Mouse (Mus musculus) stomach, postnatal 0 days (tissue): ENCODE measurements around the gene Olfr406. TPM values are rescaled to one million over a fixed set of nuclear protein-coding genes. Genes with fewer than 3 reads are reported as not detected.

Experiments used
- ATAC-seq: fragments of 200-750 bp; cut with Nextera tagmentation; 2 replicates; pipeline ENCODE4 v1.8.0; 2017; ENCODE audit not compliant: low FRiP score, low TSS enrichment
- DNase-seq: peaks from one replicate; pipeline ENCODE4 v3.0.0-alpha.2; 2016; ENCODE audit warnings: low spot score
- H3K27ac ChIP-seq: fragments of 300-500 bp; sonication (generic); replicated peaks from 2 replicates; pipeline ENCODE4 v1.5.1; 2014; ENCODE audit warnings: mild to moderate bottlenecking, control low read depth
- H3K27me3 ChIP-seq: fragments of 300-500 bp; sonication (generic); 2 replicates; pipeline ENCODE4 v1.6.1; 2014; ENCODE audit warnings: low read length; ENCODE audit not compliant: control insufficient read depth, insufficient read depth
- H3K36me3 ChIP-seq: fragments of 300-500 bp; sonication (generic); 2 replicates; pipeline ENCODE4 v1.6.1; 2014; ENCODE audit warnings: low read length, mixed read lengths; ENCODE audit not compliant: control insufficient read depth, insufficient read depth
- H3K4me1 ChIP-seq: fragments of 300-500 bp; sonication (generic); replicated peaks from 2 replicates; pipeline ENCODE4 v1.6.1; 2014; ENCODE audit warnings: antibody characterized with exemption; ENCODE audit not compliant: control insufficient read depth, insufficient read depth
- H3K4me2 ChIP-seq: fragments of 300-500 bp; sonication (generic); replicated peaks from 2 replicates; pipeline ENCODE4 v1.6.1; 2014; ENCODE audit warnings: low read depth, mild to moderate bottlenecking, control low read depth, moderate library complexity
- H3K4me3 ChIP-seq: fragments of 300-500 bp; sonication (generic); 2 replicates; pipeline ENCODE4 v1.5.1; 2014; ENCODE audit warnings: low read depth, low read length, control low read depth
- H3K9ac ChIP-seq: fragments of 300-500 bp; sonication (generic); 2 replicates; pipeline ENCODE4 v1.6.1; 2014; ENCODE audit warnings: mild to moderate bottlenecking, low read length, control low read depth, mixed read lengths
- H3K9me3 ChIP-seq: fragments of 300-500 bp; sonication (generic); 2 replicates; pipeline ENCODE4 v1.6.1; 2016; ENCODE audit warnings: low read length; ENCODE audit not compliant: control insufficient read depth
- CTCF ChIP-seq: IDR thresholded peaks from 2 replicates; pipeline ENCODE4 v1.5.1; 2016; ENCODE audit warnings: antibody characterized with exemption, low read depth, mild to moderate bottlenecking, moderate library complexity
- EP300 ChIP-seq: optimal IDR thresholded peaks from 2 replicates; pipeline ENCODE3; 2016; ENCODE audit warnings: antibody characterized with exemption
- WGBS: fragments of 180-500 bp; shearing (Covaris S2); extraction: QIAGEN DNeasy Blood & Tissue Kit; methylation state at CpG from one replicate; pipeline ENCODE4 v1.1.7; 2014; 5-methylcytosine and 5-hydroxymethylcytosine counted together
- polyA plus RNA-seq: library from polyadenylated mRNA; unstranded; fragments of >200 nt; fragmentation: Nextera tagmentation; extraction: Ambion mirVana; gene quantifications from 2 replicates; pipeline ENCODE4 v1.2.1, GENCODE M21; 2015

The Olfr406 gene
- not detected in 2 replicates for polyA plus RNA-seq

DNA sequence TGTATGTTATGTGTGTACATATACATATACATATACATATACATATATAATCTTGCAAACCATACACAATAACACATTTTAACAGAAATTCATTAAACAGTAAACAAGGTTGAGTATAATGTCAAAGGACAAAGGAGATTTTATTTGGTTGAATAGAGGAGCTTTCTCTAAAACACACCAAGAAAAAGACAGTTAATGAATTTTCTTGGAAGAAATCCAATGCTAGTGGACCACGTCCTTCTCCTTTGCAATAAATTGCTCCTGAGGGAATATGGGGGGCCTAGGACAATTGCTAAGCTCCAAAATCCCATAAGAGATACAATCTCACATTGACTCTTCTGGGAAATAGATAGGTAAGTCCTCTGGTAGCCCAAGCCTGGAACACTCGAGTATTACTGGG lies at the start of gene Olfr406:
TSS of gene Olfr406 (plus strand) at position 301 of the 400 bp plus-strand sequence.
- H3K9ac ChIP-seq = no peak within 1 kb of the TSS
- no peak within 1 kb of the TSS for H3K4me2 ChIP-seq
- TF ChIP-seq CTCF (no peak), EP300 (no peak)
- WGBS = 44% methylated on average over 2 of the region's 2 CpGs
- ATAC-seq (no peak), DNase-seq (no peak)
- H3K4me1 ChIP-seq = no peaks in the 10 kb centered on the region
- no peak within 1 kb of the TSS for H3K27ac ChIP-seq
- no peaks in the 10 kb centered on the region for H3K36me3 ChIP-seq
- no peak within 1 kb of the TSS for H3K4me3 ChIP-seq
- H3K9me3 ChIP-seq = no peaks in the 10 kb centered on the region
- no peaks in the 10 kb centered on the region for H3K27me3 ChIP-seq

DNA sequence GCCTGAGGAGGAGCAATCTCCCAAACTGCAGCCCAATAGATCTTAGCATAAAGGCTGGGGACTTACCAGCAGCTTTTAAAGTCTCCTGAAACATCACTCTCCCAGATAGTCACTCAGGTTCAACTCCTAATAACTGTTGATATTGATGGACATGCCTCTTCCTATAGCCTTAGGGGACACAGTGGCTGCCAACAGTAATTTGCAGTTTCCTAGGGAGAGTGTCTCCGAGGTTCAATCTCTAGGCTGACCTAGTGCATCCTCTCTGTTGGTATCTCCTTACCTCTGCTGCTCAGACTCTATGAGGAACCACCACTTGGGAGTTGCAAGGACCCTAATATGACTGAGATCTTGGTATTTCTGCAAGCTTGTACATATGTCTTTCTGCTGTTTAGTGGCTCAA lies 48.3 kb upstream of the Olfr406 start, which contains the start of gene Olfr43:
TSS of gene Olfr43 (minus strand) at position 101 of the 400 bp plus-strand sequence.
- Histone ChIP-seq H3K4me3 (no peak within 1 kb of the TSS), H3K4me1 (no peaks in the 10 kb centered on the region), H3K9me3 (no peaks in the 10 kb centered on the region), H3K4me2 (no peak within 1 kb of the TSS), H3K36me3 (no peaks in the 10 kb centered on the region), H3K9ac (no peak within 1 kb of the TSS), H3K27me3 (no peaks in the 10 kb centered on the region), H3K27ac (no peak within 1 kb of the TSS)
- TF ChIP-seq EP300 (no peak), CTCF (no peak)
- 67% methylated on average over 1 of the region's 1 CpGs for WGBS
- DNase-seq (no peak), ATAC-seq (no peak)

DNA sequence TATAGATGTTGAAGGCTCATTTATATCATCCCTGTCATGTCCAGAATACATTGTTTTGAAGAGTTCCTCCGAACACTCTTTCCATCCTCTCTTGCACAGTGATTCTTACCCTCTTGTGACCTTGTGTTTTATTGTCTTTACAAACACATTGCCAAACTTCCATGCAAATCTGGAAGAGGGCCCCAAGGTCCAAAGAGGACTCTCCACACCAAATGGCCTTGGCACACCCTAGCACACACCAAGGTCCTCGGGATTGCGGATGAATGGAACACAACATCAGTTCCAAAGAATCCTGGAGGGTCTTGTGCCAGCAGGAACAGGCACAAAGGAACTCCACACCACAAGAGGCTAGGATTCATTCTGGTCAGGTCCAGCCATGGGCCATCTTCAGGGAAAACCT lies 18.4 kb upstream of the Olfr406 start:
- ATAC-seq (no peak), DNase-seq (no peak)
- no peak overlapping the region for H3K4me2 ChIP-seq
- H3K9ac ChIP-seq = no peak overlapping the region
- H3K27me3 ChIP-seq = no peaks in the 10 kb centered on the region
- no peaks in the 10 kb centered on the region for H3K36me3 ChIP-seq
- WGBS = 91% methylated on average over 3 of the region's 3 CpGs
- no peaks in the 10 kb centered on the region for H3K4me1 ChIP-seq
- no peak overlapping the region for H3K4me3 ChIP-seq
- H3K27ac ChIP-seq = no peak overlapping the region
- TF ChIP-seq EP300 (no peak), CTCF (no peak)
- H3K9me3 ChIP-seq = no peaks in the 10 kb centered on the region

GRCm38 (mm10) chr11:74283436-74283835 lies 23.8 kb downstream of the Olfr406 start, which contains the start of gene Olfr59:
Gene Olfr59, plus strand, starts transcription at chr11:74283736.
- no peaks in the 10 kb centered on the region for H3K4me1 ChIP-seq
- no peak within 1 kb of the TSS for H3K9ac ChIP-seq
- DNase-seq (no peak), ATAC-seq (no peak)
- 50% methylated on average over 2 of the region's 2 CpGs for WGBS
- H3K9me3 ChIP-seq = no peaks in the 10 kb centered on the region
- no peak within 1 kb of the TSS for H3K4me3 ChIP-seq
- H3K4me2 ChIP-seq = no peak within 1 kb of the TSS
- no peaks in the 10 kb centered on the region for H3K36me3 ChIP-seq
- H3K27me3 ChIP-seq = no peaks in the 10 kb centered on the region
- H3K27ac ChIP-seq = no peak within 1 kb of the TSS
- TF ChIP-seq CTCF = no peak
- no peak for TF ChIP-seq EP300

- TF ChIP-seq EP300 = no peak
These were observed 27.6 kb downstream of the Olfr406 start for GRCm38 (mm10) chr11:74287256-74287655.

More at GRCm38 (mm10) chr11:74287256-74287655, 27.6 kb downstream of the Olfr406 start:
- Histone ChIP-seq H3K36me3 (no peaks in the 10 kb centered on the region), H3K27ac (no peak overlapping the region), H3K9ac (no peak overlapping the region), H3K4me2 (no peak overlapping the region), H3K4me1 (no peaks in the 10 kb centered on the region), H3K4me3 (no peak overlapping the region), H3K27me3 (no peaks in the 10 kb centered on the region), H3K9me3 (no peaks in the 10 kb centered on the region)
- 78% methylated on average over 2 of the region's 2 CpGs for WGBS
- ATAC-seq (no peak), DNase-seq (no peak)

Other genes starting within 250 kb of the Olfr406 start
- gene Olfr139, start 203.3 kb upstream of the Olfr406 start, polyA plus RNA-seq = not detected in 2 replicates
- not detected in 2 replicates for gene Olfr399, start 203.2 kb upstream of the Olfr406 start, polyA plus RNA-seq
- not detected in 2 replicates for gene Zfp616, start 189.9 kb upstream of the Olfr406 start, polyA plus RNA-seq
- not detected in 2 replicates for gene Olfr401, start 146.1 kb upstream of the Olfr406 start, polyA plus RNA-seq
- gene Olfr402, start 106.3 kb upstream of the Olfr406 start, polyA plus RNA-seq = not detected in 2 replicates
- gene Olfr403, start 73.6 kb upstream of the Olfr406 start, polyA plus RNA-seq = not detected in 2 replicates
- not detected in 2 replicates for gene Olfr43, start 48.4 kb upstream of the Olfr406 start, polyA plus RNA-seq
- gene Olfr59, start 23.9 kb downstream of the Olfr406 start, polyA plus RNA-seq = not detected in 2 replicates
- not detected in 2 replicates for gene Olfr410, start 78.2 kb downstream of the Olfr406 start, polyA plus RNA-seq
- not detected in 2 replicates for gene Olfr411, start 92.8 kb downstream of the Olfr406 start, polyA plus RNA-seq
- gene Olfr412, start 102.3 kb downstream of the Olfr406 start, polyA plus RNA-seq = not detected in 2 replicates